Mouse (Mus musculus): ENCODE measurements around the gene Pxk. TPM values are rescaled to one million over a fixed set of nuclear protein-coding genes. Genes with fewer than 3 reads are reported as not detected.
A peak's percentile ranks its signal among the peaks of the same experiment; 100 is the strongest.

Gene Pxk
- polyA plus RNA-seq, 1 experiment, result 45.6 TPM

DNA sequence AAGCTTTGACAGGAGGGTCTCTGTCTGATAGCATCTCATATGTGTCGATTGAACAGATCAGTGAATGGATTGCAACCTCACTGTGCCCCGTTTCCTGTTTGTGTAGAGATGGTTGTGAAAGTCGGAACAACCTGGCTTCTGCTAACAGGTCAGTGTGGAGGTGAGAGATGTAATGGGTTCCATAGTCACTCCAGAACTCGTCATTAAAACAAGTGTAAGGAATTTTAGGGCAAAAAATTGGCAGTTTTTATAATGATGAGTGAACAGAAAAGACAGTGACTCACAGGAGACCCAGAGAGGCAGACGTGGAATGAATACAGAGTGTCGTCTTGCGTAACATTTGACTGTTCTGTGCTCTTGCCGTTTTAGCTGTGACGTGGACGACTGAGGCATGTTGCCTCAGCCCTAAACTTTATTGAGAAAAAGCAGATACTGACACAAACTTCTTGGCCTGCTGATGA, 1.6 kb downstream of the Pxk start:
- TF ChIP-seq CTCF (IDR thresholded peaks at IDR 0.05; ENCODE audit: borderline replicate concordance, insufficient read depth, low read length), result no peak
- TF ChIP-seq POLR2A (IDR thresholded peaks at IDR 0.05; ENCODE audit: low read depth, low read length), result no peak
- Histone ChIP-seq H3K4me3 (ENCODE audit: insufficient read depth, low read length) (peak overlapping the region; percentile 38), H3K4me1 (ENCODE audit: control insufficient read depth, insufficient read depth, low read length) (peaks cover 22% of the 10 kb centered on the region), H3K27ac (ENCODE audit: insufficient read depth, low read length) (peak overlapping the region; percentile 78)

- Histone ChIP-seq H3K27ac (ENCODE audit: insufficient read depth, low read length) (no peak overlapping the region), H3K4me3 (ENCODE audit: insufficient read depth, low read length) (no peak overlapping the region), H3K4me1 (ENCODE audit: control insufficient read depth, insufficient read depth, low read length) (peaks cover 14% of the 10 kb centered on the region)
- TF ChIP-seq CTCF (IDR thresholded peaks at IDR 0.05; ENCODE audit: borderline replicate concordance, insufficient read depth, low read length), result no peak
- no peak for TF ChIP-seq POLR2A (IDR thresholded peaks at IDR 0.05; ENCODE audit: low read depth, low read length)
These were observed 3.9 kb downstream of the Pxk start for GRCm38 (mm10) chr14:8101886-8102285.

DNA sequence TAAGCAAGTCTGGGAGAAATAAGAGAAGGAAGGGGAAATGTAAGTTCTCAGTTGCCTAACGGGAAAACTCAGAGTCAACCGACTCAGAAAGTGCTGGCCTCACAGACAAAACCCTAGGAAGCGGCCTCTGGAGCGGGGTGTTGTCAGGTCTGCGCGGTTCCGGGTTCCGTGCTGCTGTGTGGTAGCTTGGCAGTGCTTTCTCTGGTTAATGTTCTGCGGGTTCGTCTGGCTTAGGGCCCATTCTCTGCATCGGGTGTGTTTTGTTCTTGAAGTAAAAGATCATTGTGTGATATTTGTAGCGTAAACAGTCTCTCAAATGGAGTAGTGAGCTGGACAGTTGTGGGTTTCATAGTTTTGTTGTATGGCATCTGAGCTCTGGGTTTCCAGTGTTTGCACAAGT, 4.7 kb downstream of the Pxk start:
- TF ChIP-seq CTCF (IDR thresholded peaks at IDR 0.05; ENCODE audit: borderline replicate concordance, insufficient read depth, low read length), result no peak
- TF ChIP-seq POLR2A (IDR thresholded peaks at IDR 0.05; ENCODE audit: low read depth, low read length), result no peak
- Histone ChIP-seq H3K27ac (ENCODE audit: insufficient read depth, low read length) (no peak overlapping the region), H3K4me3 (ENCODE audit: insufficient read depth, low read length) (no peak overlapping the region), H3K4me1 (ENCODE audit: control insufficient read depth, insufficient read depth, low read length) (peaks cover 12% of the 10 kb centered on the region; the same call in 1 of the 2 replicates)

- Histone ChIP-seq H3K4me3 (ENCODE audit: insufficient read depth, low read length) (no peak overlapping the region), H3K27ac (ENCODE audit: insufficient read depth, low read length) (no peak overlapping the region), H3K4me1 (ENCODE audit: control insufficient read depth, insufficient read depth, low read length) (no peaks in the 10 kb centered on the region)
- TF ChIP-seq CTCF (IDR thresholded peaks at IDR 0.05; ENCODE audit: borderline replicate concordance, insufficient read depth, low read length), result no peak
These were observed 10.0 kb downstream of the Pxk start for GRCm38 (mm10) chr14:8108047-8108446.

DNA sequence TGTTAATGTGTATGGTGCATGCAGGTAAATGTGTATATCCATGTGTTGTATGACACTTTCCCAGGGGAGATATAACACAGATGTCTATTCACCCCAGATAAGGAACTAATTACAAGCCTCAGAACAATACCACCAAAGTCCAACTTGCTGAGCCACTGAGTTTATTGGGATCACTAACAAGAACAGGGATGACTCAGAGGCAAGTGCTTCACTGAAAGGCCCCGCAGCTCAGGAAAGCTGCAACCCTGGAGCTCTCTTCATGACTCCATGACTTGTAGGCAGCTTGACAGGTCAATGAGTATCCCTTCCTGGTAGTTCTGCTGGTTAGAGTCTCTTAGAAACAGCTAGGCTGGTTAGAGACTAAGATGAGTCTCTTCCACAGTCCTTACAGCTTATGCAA, 11.0 kb downstream of the Pxk start:
- TF ChIP-seq CTCF (IDR thresholded peaks at IDR 0.05; ENCODE audit: borderline replicate concordance, insufficient read depth, low read length) (no peak), POLR2A (IDR thresholded peaks at IDR 0.05; ENCODE audit: low read depth, low read length) (no peak)
- Histone ChIP-seq H3K4me3 (ENCODE audit: insufficient read depth, low read length) (no peak overlapping the region), H3K4me1 (ENCODE audit: control insufficient read depth, insufficient read depth, low read length) (no peaks in the 10 kb centered on the region), H3K27ac (ENCODE audit: insufficient read depth, low read length) (no peak overlapping the region)

- H3K4me3 ChIP-seq (ENCODE audit: insufficient read depth, low read length), result no peak overlapping the region
- no peak overlapping the region for H3K27ac ChIP-seq (ENCODE audit: insufficient read depth, low read length)
- no peaks in the 10 kb centered on the region for H3K4me1 ChIP-seq (ENCODE audit: control insufficient read depth, insufficient read depth, low read length)
- TF ChIP-seq POLR2A (IDR thresholded peaks at IDR 0.05; ENCODE audit: low read depth, low read length) (no peak), CTCF (IDR thresholded peaks at IDR 0.05; ENCODE audit: borderline replicate concordance, insufficient read depth, low read length) (no peak)
These were observed 13.5 kb downstream of the Pxk start for GRCm38 (mm10) chr14:8111545-8111944.

- Histone ChIP-seq H3K4me3 (ENCODE audit: insufficient read depth, low read length) (no peak overlapping the region), H3K27ac (ENCODE audit: insufficient read depth, low read length) (no peak overlapping the region), H3K4me1 (ENCODE audit: control insufficient read depth, insufficient read depth, low read length) (no peaks in the 10 kb centered on the region)
- TF ChIP-seq POLR2A (IDR thresholded peaks at IDR 0.05; ENCODE audit: low read depth, low read length), result no peak
- no peak for TF ChIP-seq CTCF (IDR thresholded peaks at IDR 0.05; ENCODE audit: borderline replicate concordance, insufficient read depth, low read length)
These were observed 14.0 kb downstream of the Pxk start for GRCm38 (mm10) chr14:8112036-8112435.

DNA sequence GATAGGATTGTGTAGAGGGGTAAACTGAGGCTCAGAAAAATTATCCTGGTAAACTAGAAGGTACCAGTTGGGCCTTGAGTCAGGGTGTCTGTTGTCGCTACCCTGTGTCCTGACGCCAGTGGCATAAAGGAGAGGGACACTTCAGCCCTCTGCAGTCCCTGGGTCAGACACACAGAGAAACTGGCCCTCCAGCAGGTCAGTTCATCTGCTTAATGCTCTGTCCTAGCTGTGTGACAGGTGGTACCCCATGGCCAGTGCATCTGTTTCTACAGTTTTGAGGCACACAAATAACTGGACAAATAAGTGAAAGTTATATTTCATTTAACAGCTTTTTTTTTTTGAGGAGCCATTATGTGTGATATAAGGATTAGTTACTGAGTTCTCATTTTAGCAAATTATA, 15.6 kb downstream of the Pxk start:
- no peak overlapping the region for H3K27ac ChIP-seq (ENCODE audit: insufficient read depth, low read length)
- TF ChIP-seq CTCF (IDR thresholded peaks at IDR 0.05; ENCODE audit: borderline replicate concordance, insufficient read depth, low read length) (no peak), POLR2A (IDR thresholded peaks at IDR 0.05; ENCODE audit: low read depth, low read length) (no peak)
- no peaks in the 10 kb centered on the region for H3K4me1 ChIP-seq (ENCODE audit: control insufficient read depth, insufficient read depth, low read length)
- no peak overlapping the region for H3K4me3 ChIP-seq (ENCODE audit: insufficient read depth, low read length)

- Histone ChIP-seq H3K4me1 (ENCODE audit: control insufficient read depth, insufficient read depth, low read length) (no peaks in the 10 kb centered on the region), H3K27ac (ENCODE audit: insufficient read depth, low read length) (no peak overlapping the region), H3K4me3 (ENCODE audit: insufficient read depth, low read length) (no peak overlapping the region)
- no peak for TF ChIP-seq CTCF (IDR thresholded peaks at IDR 0.05; ENCODE audit: borderline replicate concordance, insufficient read depth, low read length)
- TF ChIP-seq POLR2A (IDR thresholded peaks at IDR 0.05; ENCODE audit: low read depth, low read length), result no peak
These were observed 16.3 kb downstream of the Pxk start for GRCm38 (mm10) chr14:8114306-8114705.

GRCm38 (mm10) chr14:8114756-8115155, 16.7 kb downstream of the Pxk start:
- Histone ChIP-seq H3K4me1 (ENCODE audit: control insufficient read depth, insufficient read depth, low read length) (no peaks in the 10 kb centered on the region), H3K27ac (ENCODE audit: insufficient read depth, low read length) (no peak overlapping the region), H3K4me3 (ENCODE audit: insufficient read depth, low read length) (no peak overlapping the region)
- TF ChIP-seq CTCF (IDR thresholded peaks at IDR 0.05; ENCODE audit: borderline replicate concordance, insufficient read depth, low read length), result no peak
- no peak for TF ChIP-seq POLR2A (IDR thresholded peaks at IDR 0.05; ENCODE audit: low read depth, low read length)

GRCm38 (mm10) chr14:8115772-8116171, 17.8 kb downstream of the Pxk start:
- no peak for TF ChIP-seq CTCF (IDR thresholded peaks at IDR 0.05; ENCODE audit: borderline replicate concordance, insufficient read depth, low read length)
- no peak for TF ChIP-seq POLR2A (IDR thresholded peaks at IDR 0.05; ENCODE audit: low read depth, low read length)
- no peaks in the 10 kb centered on the region for H3K4me1 ChIP-seq (ENCODE audit: control insufficient read depth, insufficient read depth, low read length)

More at GRCm38 (mm10) chr14:8115772-8116171, 17.8 kb downstream of the Pxk start:
- no peak overlapping the region for H3K27ac ChIP-seq (ENCODE audit: insufficient read depth, low read length)
- H3K4me3 ChIP-seq (ENCODE audit: insufficient read depth, low read length), result no peak overlapping the region

Data from embryonic fibroblast, embryonic 13.5 days (primary cell).